Mouse (Mus musculus): ENCODE results near the gene Mnx1. TPM values are rescaled to one million over a fixed set of nuclear protein-coding genes. Genes with fewer than 3 reads are reported as not detected.
A peak's percentile ranks its signal among the peaks of the same experiment; 100 is the strongest.
"Not testable (repeated sequence)": the region's sequence is repeated elsewhere in the genome, so short reads cannot be mapped to it uniquely, and the experiment has no call there.

Gene Mnx1
- total RNA-seq, 2 experiments from 2014 or later, result not detected

- intact Hi-C loops (cut with DNase I), result loop anchor here (2.0 kb wide), 1 partner anchor 1304 kb away; no protein-coding TSS in a partner anchor
- DNase-seq (ENCODE audit: low spot score in 2 of 2), result no peak
These were observed 7.3 kb downstream of the Mnx1 start for GRCm38 (mm10) chr5:29470851-29471394.

GRCm38 (mm10) chr5:29470271-29470670, 8.0 kb downstream of the Mnx1 start:
- no peak for DNase-seq (ENCODE audit: low spot score in 2 of 2)
- intact Hi-C loops (cut with DNase I), result loop anchor here (2.0 kb wide), 1 partner anchor 1303 kb away; no protein-coding TSS in a partner anchor

- intact Hi-C loops (cut with DNase I), result no loop called here
- DNase-seq (ENCODE audit: low spot score in 2 of 2), result no peak
These were observed 8.8 kb downstream of the Mnx1 start for GRCm38 (mm10) chr5:29469501-29469900.

- intact Hi-C loops (cut with DNase I), result no loop called here
- DNase-seq (ENCODE audit: low spot score in 2 of 2), result no peak
These were observed 9.8 kb downstream of the Mnx1 start for GRCm38 (mm10) chr5:29468351-29469065.

DNA sequence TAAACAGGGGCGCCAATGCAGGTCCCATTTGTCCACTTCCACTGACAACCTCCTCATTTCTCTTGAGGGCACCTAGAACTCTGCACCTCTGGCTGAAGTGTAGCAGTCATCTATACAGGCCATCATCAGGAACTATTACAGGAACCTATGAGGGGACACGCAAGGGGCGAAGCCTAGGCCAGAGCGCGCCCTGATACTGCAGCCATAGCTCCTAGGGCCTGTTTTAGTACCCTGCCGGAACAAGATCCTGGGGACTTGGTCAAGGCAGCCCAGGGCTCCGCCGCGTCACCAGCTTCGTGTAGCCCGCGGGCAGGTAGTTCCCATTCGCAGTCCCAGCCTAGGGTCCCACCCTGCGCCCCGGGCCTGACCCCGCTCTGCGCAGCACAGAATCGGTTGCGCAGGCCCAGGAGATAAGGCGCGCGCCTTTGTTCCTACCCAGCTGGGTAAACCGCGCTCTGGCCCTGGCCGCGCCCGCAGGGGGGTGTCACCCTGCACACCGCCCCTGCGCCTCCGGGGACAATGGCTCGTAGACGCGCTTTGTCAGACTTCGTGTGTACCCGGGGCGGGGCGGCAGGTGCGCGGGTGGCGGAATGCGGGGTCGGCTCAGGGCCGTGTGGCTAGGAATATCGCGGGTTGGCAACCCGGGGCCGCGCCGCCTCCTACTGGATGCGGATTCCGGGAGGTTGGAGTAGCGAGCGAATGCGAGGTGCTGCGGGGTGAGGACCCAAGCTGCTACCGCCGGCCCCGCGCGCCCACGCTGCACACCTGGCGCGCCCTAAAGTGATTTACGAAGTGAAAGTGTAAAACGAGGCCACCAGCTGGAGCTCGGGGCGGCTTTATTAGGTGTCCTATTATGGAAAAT, 10.6 kb downstream of the Mnx1 start:
- DNase-seq (ENCODE audit: low spot score in 2 of 2), result no peak
- intact Hi-C loops (cut with DNase I), result no loop called here

- intact Hi-C loops (cut with DNase I), result no loop called here
These were observed 15.2 kb downstream of the Mnx1 start for GRCm38 (mm10) chr5:29462943-29463686.

DNA sequence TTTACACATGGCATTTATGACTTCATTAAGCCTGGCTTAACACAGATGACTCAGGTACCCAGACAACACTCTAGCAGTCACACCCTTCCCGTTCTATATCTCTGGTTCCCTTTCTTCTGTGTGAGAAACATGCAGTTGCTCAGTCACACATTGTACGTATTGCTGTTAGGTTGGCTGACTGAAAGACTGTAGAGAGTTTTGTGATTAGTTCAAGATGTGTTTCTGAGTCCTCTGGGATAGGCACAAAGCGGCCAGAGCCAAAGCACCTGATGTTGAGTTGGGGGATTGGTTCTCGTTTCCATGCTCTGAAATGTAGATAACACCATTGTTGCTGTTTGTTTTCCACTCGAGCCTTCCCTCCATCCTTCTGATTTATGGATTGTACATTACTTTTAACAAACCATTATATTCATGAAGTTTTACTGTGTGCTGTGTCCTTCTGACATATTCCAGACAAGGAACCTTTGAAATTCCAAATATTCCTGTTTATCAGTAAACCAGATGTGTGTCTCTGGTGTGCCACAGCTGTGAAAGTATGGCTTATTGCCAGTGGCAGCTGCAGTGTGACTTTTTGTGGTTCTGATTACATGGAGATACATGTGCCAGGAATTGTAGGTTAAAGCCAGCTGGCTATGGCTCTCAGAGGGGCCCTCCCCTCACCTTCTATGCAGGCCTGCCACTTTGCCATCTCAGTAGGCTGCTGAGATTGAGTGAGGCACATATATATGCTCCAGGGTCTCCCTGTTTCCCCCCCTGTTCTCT, 21.2 kb downstream of the Mnx1 start:
- DNase-seq (ENCODE audit: low spot score in 2 of 2), result no peak

More at GRCm38 (mm10) chr5:29462943-29463686, 15.2 kb downstream of the Mnx1 start:
- DNase-seq (ENCODE audit: low spot score in 2 of 2), result no peak

GRCm38 (mm10) chr5:29452352-29452751, 25.9 kb downstream of the Mnx1 start:
- no peak for DNase-seq (ENCODE audit: low spot score in 2 of 2)
- intact Hi-C loops (cut with DNase I), result no loop called here

More for the DNA sequence above, 21.2 kb downstream of the Mnx1 start:
- intact Hi-C loops (cut with DNase I), result no loop called here

DNA sequence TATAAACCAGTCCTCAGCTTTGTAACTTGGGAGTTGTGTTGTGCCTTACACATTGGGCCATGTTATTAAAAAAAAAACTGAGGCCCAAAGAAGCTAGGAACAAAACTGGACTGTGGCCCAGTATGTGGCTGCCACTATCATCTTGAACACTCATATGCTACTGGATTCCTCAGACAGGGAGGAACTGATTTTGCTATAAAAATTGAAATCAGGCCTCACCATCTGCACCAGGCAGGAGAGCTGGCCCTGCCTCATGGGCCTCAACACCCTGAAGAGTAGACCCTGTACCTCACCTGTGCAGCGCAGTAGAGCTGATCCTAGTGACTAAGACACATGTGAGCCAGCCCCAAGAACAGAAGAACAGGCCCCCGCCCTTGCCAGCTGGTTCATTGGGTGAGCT, 33.0 kb downstream of the Mnx1 start:
- intact Hi-C loops (cut with DNase I), result no loop called here
- DNase-seq (ENCODE audit: low spot score in 2 of 2), result no peak

- intact Hi-C loops (cut with DNase I), result loop anchor here (10.0 kb wide), 1 partner anchor 128 kb away; the partner anchor contains the start of gene Ube3c
- not testable (repeated sequence) for DNase-seq (ENCODE audit: low spot score in 2 of 2)
These were observed 41.5 kb downstream of the Mnx1 start for GRCm38 (mm10) chr5:29436728-29437127.

DNA sequence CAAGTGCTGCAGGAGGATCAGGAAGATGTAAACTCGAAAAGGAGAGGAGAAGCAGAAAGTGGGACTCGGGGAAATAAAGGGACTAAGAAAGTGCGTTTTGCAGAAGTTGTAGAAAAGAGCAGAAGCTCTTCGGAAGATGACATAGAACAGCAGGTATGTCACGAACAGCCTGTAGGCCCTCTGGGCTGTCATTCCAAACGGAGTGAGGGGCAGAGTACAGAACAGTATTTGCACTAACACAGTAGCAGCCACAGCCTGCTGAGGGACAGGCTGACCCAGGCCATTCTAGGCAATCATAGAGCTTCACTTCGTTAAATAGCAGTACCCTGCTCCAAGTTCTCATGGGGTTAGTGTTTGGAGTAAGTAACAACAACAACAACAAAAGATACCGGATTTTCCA, 42.8 kb downstream of the Mnx1 start:
- no peak for DNase-seq (ENCODE audit: low spot score in 2 of 2)
- intact Hi-C loops (cut with DNase I), result loop anchor here (10.0 kb wide), 1 partner anchor 129 kb away; the partner anchor contains the start of gene Ube3c

- DNase-seq (ENCODE audit: low spot score in 2 of 2), result no peak
- intact Hi-C loops (cut with DNase I), result loop anchor here (10.0 kb wide), 1 partner anchor 130 kb away; the partner anchor contains the start of gene Ube3c
These were observed 43.4 kb downstream of the Mnx1 start for GRCm38 (mm10) chr5:29434872-29435358.

- intact Hi-C loops (cut with DNase I), result loop anchor here (10.0 kb wide), 1 partner anchor 130 kb away; the partner anchor contains the start of gene Ube3c
- DNase-seq (ENCODE audit: low spot score in 2 of 2), result peak; percentile 90 to 92
These were observed 43.9 kb downstream of the Mnx1 start, which contains the start of gene Nom1 for GRCm38 (mm10) chr5:29434228-29434871. Gene Nom1, plus strand, starts transcription at chr5:29434664.

DNA sequence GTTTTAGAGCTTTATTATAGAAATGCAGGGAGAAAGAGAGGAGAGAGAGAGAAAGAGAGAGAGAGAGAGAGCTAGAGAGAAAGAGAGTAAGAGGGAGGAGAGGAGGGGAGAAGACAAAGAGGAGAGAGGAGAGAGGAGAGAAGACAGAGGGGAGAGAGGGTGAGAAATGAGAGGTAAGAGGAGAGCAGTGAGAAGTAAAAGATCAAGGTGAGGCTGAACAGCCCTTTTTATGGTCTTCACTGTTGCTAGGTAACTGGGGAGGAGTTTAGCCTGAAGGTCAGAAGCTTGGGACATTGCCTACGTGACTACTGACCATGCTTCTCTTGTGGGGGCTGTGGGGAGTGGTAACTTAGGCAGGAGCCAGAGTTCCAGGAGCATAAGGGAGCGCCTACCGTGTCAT, 54.9 kb downstream of the Mnx1 start:
- intact Hi-C loops (cut with DNase I); DNase-seq (ENCODE audit: low spot score in 2 of 2): not testable (repeated sequence)

All from left cerebral cortex, postnatal 36 days (tissue).